Mouse (Mus musculus) midbrain, embryonic 14.5 days (tissue): ENCODE measurements at regions not wholly inside any gene's neighbourhood (a gene's known extent, or its start where the extent isn't known, plus 50 kb on each side); places are given as distances from the start of the nearest gene placed in this dataset.

Experiments
- ATAC-seq: fragments of 200-750 bp; cut with Nextera tagmentation; 2 replicates; pipeline ENCODE4 v1.8.0; 2017; ENCODE audit warnings: moderate number of reproducible peaks, moderate library complexity; ENCODE audit not compliant: low FRiP score, low TSS enrichment
- DNase-seq: peaks from one replicate; pipeline ENCODE4 v3.0.0-alpha.2; 2015
- H3K27ac ChIP-seq: fragments of 300-500 bp; sonication (generic); replicated peaks from 2 replicates; pipeline ENCODE4 v1.5.1; 2014; ENCODE audit warnings: mild to moderate bottlenecking, low read depth, low read length, moderate library complexity
- H3K27me3 ChIP-seq: fragments of 300-500 bp; sonication (generic); 2 replicates; pipeline ENCODE4 v1.6.1; 2014; ENCODE audit warnings: low read length, control low read depth, mixed read lengths; ENCODE audit not compliant: control insufficient read depth, insufficient read depth
- H3K36me3 ChIP-seq: fragments of 300-500 bp; sonication (generic); 2 replicates; pipeline ENCODE4 v1.6.1; 2014; ENCODE audit warnings: low read length, control low read depth; ENCODE audit not compliant: control insufficient read depth, insufficient read depth
- H3K4me1 ChIP-seq: fragments of 300-500 bp; sonication (generic); 2 replicates; pipeline ENCODE4 v1.6.1; 2014; ENCODE audit warnings: mild to moderate bottlenecking, antibody characterized with exemption, low read length, control low read depth; ENCODE audit not compliant: control insufficient read depth, insufficient read depth
- H3K4me2 ChIP-seq: fragments of 300-500 bp; sonication (generic); 2 replicates; pipeline ENCODE4 v1.6.1; 2014; ENCODE audit warnings: mild to moderate bottlenecking, low read length, moderate library complexity
- H3K4me3 ChIP-seq: fragments of 300-500 bp; sonication (generic); replicated peaks from 2 replicates; pipeline ENCODE4 v1.5.1; 2014; ENCODE audit warnings: low read depth, low read length
- H3K9ac ChIP-seq: fragments of 300-500 bp; sonication (generic); replicated peaks from 2 replicates; pipeline ENCODE4 v1.6.1; 2014; ENCODE audit warnings: mild to moderate bottlenecking, low read length, moderate library complexity
- H3K9me3 ChIP-seq: fragments of 300-500 bp; sonication (generic); 2 replicates; pipeline ENCODE4 v1.6.1; 2016; ENCODE audit warnings: low read length, control low read depth, mixed read lengths; ENCODE audit not compliant: control insufficient read depth
- WGBS: fragments of 180-500 bp; shearing (Covaris S2); extraction: QIAGEN DNeasy Blood & Tissue Kit; methylation state at CpG from one replicate; pipeline ENCODE4 v1.1.7; 2014; 5-methylcytosine and 5-hydroxymethylcytosine counted together

- ATAC-seq (no peak), DNase-seq (no peak)
- 83% methylated on average over 7 of the region's 7 CpGs for WGBS
- Histone ChIP-seq H3K4me1 (no peaks in the 10 kb centered on the region), H3K36me3 (no peaks in the 10 kb centered on the region), H3K27ac (no peak overlapping the region), H3K4me2 (no peak overlapping the region), H3K4me3 (no peak overlapping the region), H3K27me3 (no peaks in the 10 kb centered on the region), H3K9me3 (no peaks in the 10 kb centered on the region), H3K9ac (no peak overlapping the region)
Observed at GRCm38 (mm10) chr6:143479239-143479638, 312.2 kb downstream of the Etnk1 start.

- ATAC-seq (no peak), DNase-seq (no peak)
- Histone ChIP-seq H3K27me3 (no peaks in the 10 kb centered on the region), H3K4me1 (no peaks in the 10 kb centered on the region), H3K4me2 (no peak overlapping the region), H3K9me3 (no peaks in the 10 kb centered on the region), H3K9ac (no peak overlapping the region), H3K4me3 (no peak overlapping the region), H3K27ac (no peak overlapping the region), H3K36me3 (no peaks in the 10 kb centered on the region)
- WGBS = 88% methylated on average over 6 of the region's 6 CpGs
Observed at GRCm38 (mm10) chr6:143479701-143480388, 312.8 kb downstream of the Etnk1 start.

GRCm38 (mm10) chr6:143482272-143482671 lies 315.3 kb downstream of the Etnk1 start:
- H3K4me2 ChIP-seq = no peak overlapping the region
- WGBS = 86% methylated on average over 4 of the region's 4 CpGs
- no peaks in the 10 kb centered on the region for H3K27me3 ChIP-seq
- H3K4me1 ChIP-seq = no peaks in the 10 kb centered on the region
- H3K9me3 ChIP-seq = no peaks in the 10 kb centered on the region
- no peak overlapping the region for H3K27ac ChIP-seq
- DNase-seq (no peak), ATAC-seq (no peak)
- H3K36me3 ChIP-seq = no peaks in the 10 kb centered on the region
- no peak overlapping the region for H3K4me3 ChIP-seq
- no peak overlapping the region for H3K9ac ChIP-seq

- 92% methylated on average over 6 of the region's 6 CpGs for WGBS
- H3K4me1 ChIP-seq = no peaks in the 10 kb centered on the region
Observed at GRCm38 (mm10) chr6:143482868-143483267, 315.8 kb downstream of the Etnk1 start.

GRCm38 (mm10) chr6:143484941-143485340 lies 317.9 kb downstream of the Etnk1 start:
- H3K36me3 ChIP-seq = no peaks in the 10 kb centered on the region
- no peaks in the 10 kb centered on the region for H3K9me3 ChIP-seq
- H3K4me2 ChIP-seq = no peak overlapping the region
- ATAC-seq (no peak), DNase-seq (no peak)
- H3K9ac ChIP-seq = no peak overlapping the region
- no peak overlapping the region for H3K4me3 ChIP-seq
- H3K27me3 ChIP-seq = no peaks in the 10 kb centered on the region
- no peaks in the 10 kb centered on the region for H3K4me1 ChIP-seq
- no peak overlapping the region for H3K27ac ChIP-seq
- WGBS = 93% methylated on average over 6 of the region's 6 CpGs

More at GRCm38 (mm10) chr6:143482868-143483267, 315.8 kb downstream of the Etnk1 start:
- Histone ChIP-seq H3K27me3 (no peaks in the 10 kb centered on the region), H3K4me2 (no peak overlapping the region), H3K36me3 (no peaks in the 10 kb centered on the region), H3K4me3 (no peak overlapping the region), H3K9ac (no peak overlapping the region), H3K9me3 (no peaks in the 10 kb centered on the region), H3K27ac (no peak overlapping the region)
- DNase-seq (no peak), ATAC-seq (no peak)

GRCm38 (mm10) chr6:143487003-143487402 lies 320.0 kb downstream of the Etnk1 start:
- no peak overlapping the region for H3K4me2 ChIP-seq
- no peaks in the 10 kb centered on the region for H3K4me1 ChIP-seq
- no peak for ATAC-seq
- H3K9ac ChIP-seq = no peak overlapping the region
- H3K27ac ChIP-seq = no peak overlapping the region
- DNase-seq = no peak
- H3K9me3 ChIP-seq = no peaks in the 10 kb centered on the region
- H3K27me3 ChIP-seq = no peaks in the 10 kb centered on the region
- H3K4me3 ChIP-seq = no peak overlapping the region
- WGBS = 93% methylated on average over 10 of the region's 10 CpGs
- H3K36me3 ChIP-seq = no peaks in the 10 kb centered on the region

GRCm38 (mm10) chr6:143490019-143490418 lies 323.0 kb downstream of the Etnk1 start:
- H3K4me2 ChIP-seq = no peak overlapping the region
- DNase-seq (no peak), ATAC-seq (no peak)
- no peak overlapping the region for H3K4me3 ChIP-seq
- H3K4me1 ChIP-seq = no peaks in the 10 kb centered on the region
- no peaks in the 10 kb centered on the region for H3K9me3 ChIP-seq
- no peak overlapping the region for H3K9ac ChIP-seq
- H3K27me3 ChIP-seq = no peaks in the 10 kb centered on the region
- WGBS = 94% methylated on average over 6 of the region's 6 CpGs
- no peak overlapping the region for H3K27ac ChIP-seq
- H3K36me3 ChIP-seq = no peaks in the 10 kb centered on the region

GRCm38 (mm10) chr6:143491380-143491779 lies 324.4 kb downstream of the Etnk1 start:
- Histone ChIP-seq H3K9ac (no peak overlapping the region), H3K9me3 (no peaks in the 10 kb centered on the region), H3K27me3 (no peaks in the 10 kb centered on the region), H3K4me2 (no peak overlapping the region), H3K27ac (no peak overlapping the region), H3K4me3 (no peak overlapping the region), H3K36me3 (no peaks in the 10 kb centered on the region), H3K4me1 (no peaks in the 10 kb centered on the region)
- 96% methylated on average over 5 of the region's 5 CpGs for WGBS
- ATAC-seq (no peak), DNase-seq (no peak)

- Histone ChIP-seq H3K4me3 (no peak overlapping the region), H3K4me2 (no peak overlapping the region), H3K9me3 (no peaks in the 10 kb centered on the region), H3K27me3 (no peaks in the 10 kb centered on the region), H3K4me1 (no peaks in the 10 kb centered on the region), H3K9ac (no peak overlapping the region), H3K27ac (no peak overlapping the region), H3K36me3 (no peaks in the 10 kb centered on the region)
- DNase-seq (no peak), ATAC-seq (no peak)
- WGBS = 92% methylated on average over 3 of the region's 3 CpGs
Observed at GRCm38 (mm10) chr6:143493543-143493942, 326.5 kb downstream of the Etnk1 start.
